Mouse (Mus musculus) midbrain, postnatal 0 days (tissue): ENCODE measurements around the gene Gm28539. TPM values are rescaled to one million over a fixed set of nuclear protein-coding genes. Genes with fewer than 3 reads are reported as not detected.
A peak's percentile ranks its signal among the peaks of the same experiment; 100 is the strongest.
"Not testable (repeated sequence)": the region's sequence is repeated elsewhere in the genome, so short reads cannot be mapped to it uniquely, and the experiment has no call there.

Experiments
- ATAC-seq: fragments of 200-750 bp; cut with Nextera tagmentation; 2 replicates; pipeline ENCODE4 v1.8.0; 2017; ENCODE audit warnings: moderate number of reproducible peaks, mild to moderate bottlenecking, moderate TSS enrichment, moderate library complexity; ENCODE audit not compliant: low FRiP score
- DNase-seq: peaks from one replicate; pipeline ENCODE4 v3.0.0-alpha.2; 2015; ENCODE audit warnings: low spot score
- H3K27ac ChIP-seq: fragments of 300-500 bp; sonication (generic); 2 replicates; pipeline ENCODE4 v1.5.1; 2014; ENCODE audit warnings: low read depth, mild to moderate bottlenecking, low read length, mixed read lengths
- H3K27me3 ChIP-seq: fragments of 300-500 bp; sonication (generic); 2 replicates; pipeline ENCODE4 v1.6.1; 2014; ENCODE audit warnings: low read length, control low read depth, mixed read lengths; ENCODE audit not compliant: insufficient read depth
- H3K36me3 ChIP-seq: fragments of 300-500 bp; sonication (generic); 2 replicates; pipeline ENCODE4 v1.6.1; 2014; ENCODE audit warnings: low read length, control low read depth, mixed read lengths; ENCODE audit not compliant: insufficient read depth
- H3K4me1 ChIP-seq: fragments of 300-500 bp; sonication (generic); 2 replicates; pipeline ENCODE4 v1.6.1; 2014; ENCODE audit warnings: mild to moderate bottlenecking, control low read depth, antibody characterized with exemption, low read length, mixed read lengths; ENCODE audit not compliant: insufficient read depth
- H3K4me2 ChIP-seq: fragments of 300-500 bp; sonication (generic); 2 replicates; pipeline ENCODE4 v1.6.1; 2014; ENCODE audit warnings: low read depth, mild to moderate bottlenecking, low read length, mixed read lengths; ENCODE audit not compliant: poor library complexity, severe bottlenecking
- H3K4me3 ChIP-seq: fragments of 300-500 bp; sonication (generic); 2 replicates; pipeline ENCODE4 v1.5.1; 2014; ENCODE audit warnings: low read depth, mild to moderate bottlenecking, low read length, moderate library complexity
- H3K9ac ChIP-seq: fragments of 300-500 bp; sonication (generic); replicated peaks from 2 replicates; pipeline ENCODE4 v1.6.1; 2014; ENCODE audit warnings: mild to moderate bottlenecking, low read length, moderate library complexity, mixed read lengths; ENCODE audit not compliant: poor library complexity, severe bottlenecking
- H3K9me3 ChIP-seq: fragments of 300-500 bp; sonication (generic); 2 replicates; pipeline ENCODE4 v1.6.1; 2016; ENCODE audit warnings: low read length, control low read depth
- CTCF ChIP-seq: IDR thresholded peaks from 2 replicates; pipeline ENCODE4 v1.5.1; 2016; ENCODE audit warnings: antibody characterized with exemption, mild to moderate bottlenecking
- WGBS: fragments of 180-500 bp; shearing (Covaris S2); extraction: QIAGEN DNeasy Blood & Tissue Kit; methylation state at CpG from one replicate; pipeline ENCODE4 v1.1.7; 2014; 5-methylcytosine and 5-hydroxymethylcytosine counted together
- polyA plus RNA-seq: library from polyadenylated mRNA; unstranded; fragments of >200 nt; fragmentation: Nextera tagmentation; extraction: Ambion mirVana; gene quantifications from 2 replicates; pipeline ENCODE4 v1.2.1, GENCODE M21; 2015
- total RNA-seq: library from RNA; depleted of rRNA; stranded (reverse); fragments of >200 nt; gene quantifications from 2 replicates; pipeline ENCODE4 v1.2.3, GENCODE M21; 2014

Gm28539 gene
- total and polyA plus RNA-seq, 2 experiments from 2014 or later = 0.27 TPM; not detected in 1

DNA sequence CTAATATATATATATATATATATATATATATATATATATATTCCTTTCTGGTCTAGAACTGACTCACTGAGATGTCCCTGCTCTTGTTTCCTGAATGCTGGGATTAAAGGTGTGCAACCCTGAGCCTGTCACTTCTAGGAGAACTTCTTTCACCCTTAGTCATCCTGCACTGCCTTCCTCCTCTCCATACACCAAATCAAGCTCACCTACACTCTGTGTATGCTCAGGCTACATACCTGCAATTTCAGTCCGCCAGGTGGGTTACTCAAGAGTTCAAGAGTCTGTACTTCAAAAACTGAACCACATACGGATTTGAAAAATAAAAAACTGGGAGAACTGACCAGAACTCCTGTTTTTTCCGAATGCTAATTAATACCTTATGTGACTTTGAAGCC lies 314 bp upstream of the Gm28539 start:
- H3K4me1 ChIP-seq = no peaks in the 10 kb centered on the region
- ATAC-seq (0 out of 2 replicates have a peak, but pooled peaks have one; percentile 44), DNase-seq (no peak)
- H3K36me3 ChIP-seq = peaks cover 21% of the 10 kb centered on the region
- peak overlapping the region; percentile 91; the same call in 1 of the 2 replicates for H3K9ac ChIP-seq
- H3K4me3 ChIP-seq = peak overlapping the region; percentile 90
- no peak overlapping the region for H3K27ac ChIP-seq
- H3K4me2 ChIP-seq = peak overlapping the region; percentile 74
- TF ChIP-seq CTCF = no peak
- no peaks in the 10 kb centered on the region for H3K9me3 ChIP-seq
- WGBS = 28% methylated on average over 3 of the region's 3 CpGs
- no peaks in the 10 kb centered on the region for H3K27me3 ChIP-seq

DNA sequence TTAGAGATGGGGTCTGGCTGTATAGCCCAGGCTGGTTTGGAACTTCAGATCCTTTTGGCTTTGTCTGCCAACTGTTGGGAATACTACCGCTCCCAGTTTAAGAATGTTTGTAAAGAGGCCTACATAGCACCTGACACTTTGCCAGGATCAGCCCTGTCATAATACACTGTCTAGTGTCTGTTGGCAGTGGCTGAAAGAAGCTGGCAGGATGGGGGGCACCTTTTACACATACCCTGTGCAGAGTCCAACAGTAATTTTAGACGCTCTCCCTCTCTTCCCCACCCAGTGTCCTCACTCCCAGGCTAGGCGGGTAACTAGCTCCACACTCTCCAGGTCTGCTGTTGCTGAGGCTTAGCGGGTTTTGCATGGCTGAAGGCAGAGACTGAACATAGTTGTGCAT lies 2.0 kb downstream of the Gm28539 start:
- no peak overlapping the region for H3K27ac ChIP-seq
- H3K4me1 ChIP-seq = no peaks in the 10 kb centered on the region
- H3K9ac ChIP-seq = no peak overlapping the region
- no peak for TF ChIP-seq CTCF
- ATAC-seq = no peak
- peaks cover 14% of the 10 kb centered on the region for H3K36me3 ChIP-seq
- no peak overlapping the region for H3K4me2 ChIP-seq
- H3K27me3 ChIP-seq = no peaks in the 10 kb centered on the region
- no peak for DNase-seq
- H3K4me3 ChIP-seq = no peak overlapping the region
- H3K9me3 ChIP-seq = no peaks in the 10 kb centered on the region
- WGBS = 92% methylated on average over 4 of the region's 4 CpGs

- 93% methylated on average over 15 of the region's 15 CpGs for WGBS
- Histone ChIP-seq H3K9me3 (no peaks in the 10 kb centered on the region), H3K36me3 (no peaks in the 10 kb centered on the region), H3K4me1 (no peaks in the 10 kb centered on the region), H3K9ac (no peak overlapping the region), H3K27ac (no peak overlapping the region), H3K4me3 (no peak overlapping the region), H3K4me2 (no peak overlapping the region), H3K27me3 (no peaks in the 10 kb centered on the region)
- DNase-seq = no peak
- no peak for TF ChIP-seq CTCF
- ATAC-seq = no peak
Measured at GRCm38 (mm10) chr16:18846301-18846820, 10.0 kb downstream of the Gm28539 start.

- not testable (repeated sequence) for H3K4me2 ChIP-seq, H3K27ac ChIP-seq, H3K4me1 ChIP-seq, H3K36me3 ChIP-seq, H3K27me3 ChIP-seq, DNase-seq, H3K4me3 ChIP-seq, ATAC-seq, H3K9me3 ChIP-seq, H3K9ac ChIP-seq
- 91% methylated on average over 15 of the region's 17 CpGs for WGBS
Measured at GRCm38 (mm10) chr16:18849521-18850190, 13.3 kb downstream of the Gm28539 start.

- Histone ChIP-seq H3K36me3 (no peaks in the 10 kb centered on the region), H3K4me2 (no peak overlapping the region), H3K9me3 (no peaks in the 10 kb centered on the region), H3K4me3 (no peak overlapping the region), H3K9ac (no peak overlapping the region), H3K4me1 (no peaks in the 10 kb centered on the region), H3K27ac (no peak overlapping the region), H3K27me3 (no peaks in the 10 kb centered on the region)
- ATAC-seq = peak; percentile 87
- DNase-seq = peak; percentile 88
- TF ChIP-seq CTCF = peak; percentile 79
Measured at GRCm38 (mm10) chr16:18858551-18858950, 22.2 kb downstream of the Gm28539 start.

GRCm38 (mm10) chr16:18860186-18860585 lies 23.8 kb downstream of the Gm28539 start:
- H3K36me3 ChIP-seq = no peaks in the 10 kb centered on the region
- H3K4me2 ChIP-seq = no peak overlapping the region
- no peaks in the 10 kb centered on the region for H3K4me1 ChIP-seq
- no peak overlapping the region for H3K9ac ChIP-seq
- H3K27ac ChIP-seq = no peak overlapping the region
- DNase-seq = peak; percentile 26
- no peaks in the 10 kb centered on the region for H3K9me3 ChIP-seq
- no peak overlapping the region for H3K4me3 ChIP-seq
- 48% methylated on average over 1 of the region's 1 CpGs for WGBS
- no peaks in the 10 kb centered on the region for H3K27me3 ChIP-seq
- no peak for ATAC-seq
- TF ChIP-seq CTCF = no peak

- not testable (repeated sequence) for ATAC-seq, H3K4me2 ChIP-seq, DNase-seq, H3K9me3 ChIP-seq, H3K27ac ChIP-seq, H3K27me3 ChIP-seq, H3K4me1 ChIP-seq, H3K9ac ChIP-seq, H3K4me3 ChIP-seq
- 81% methylated on average over 1 of the region's 1 CpGs for WGBS
- peaks cover 18% of the 10 kb centered on the region for H3K36me3 ChIP-seq
Measured at GRCm38 (mm10) chr16:18870495-18870894, 34.1 kb downstream of the Gm28539 start.
